Mouse (Mus musculus) hindbrain, embryonic 12.5 days (tissue): ENCODE measurements at regions not wholly inside any gene's neighbourhood (a gene's known extent, or its start where the extent isn't known, plus 50 kb on each side); places are given as distances from the start of the nearest gene placed in this dataset.
A peak's percentile ranks its signal among the peaks of the same experiment; 100 is the strongest.

Source experiments
- ATAC-seq: fragments of 200-750 bp; cut with Nextera tagmentation; 2 replicates; pipeline ENCODE4 v1.8.0; 2017; ENCODE audit warnings: moderate TSS enrichment; ENCODE audit not compliant: low FRiP score
- H3K27ac ChIP-seq: fragments of 300-500 bp; sonication (generic); 2 replicates; pipeline ENCODE4 v1.5.1; 2016; ENCODE audit warnings: mild to moderate bottlenecking
- H3K27me3 ChIP-seq: fragments of 300-500 bp; sonication (generic); 2 replicates; pipeline ENCODE4 v1.6.1; 2016; ENCODE audit warnings: mild to moderate bottlenecking
- H3K36me3 ChIP-seq: fragments of 300-500 bp; sonication (generic); 2 replicates; pipeline ENCODE4 v1.6.1; 2016; ENCODE audit warnings: mild to moderate bottlenecking
- H3K4me1 ChIP-seq: fragments of 300-500 bp; sonication (generic); 2 replicates; pipeline ENCODE4 v1.6.1; 2016
- H3K4me2 ChIP-seq: fragments of 300-500 bp; sonication (generic); replicated peaks from 2 replicates; pipeline ENCODE4 v1.6.1; 2016; ENCODE audit warnings: mild to moderate bottlenecking
- H3K4me3 ChIP-seq: fragments of 300-500 bp; sonication (generic); 2 replicates; pipeline ENCODE4 v1.5.1; 2016; ENCODE audit warnings: mild to moderate bottlenecking
- H3K9ac ChIP-seq: fragments of 300-500 bp; sonication (generic); 2 replicates; pipeline ENCODE4 v1.6.1; 2016; ENCODE audit warnings: mild to moderate bottlenecking, moderate library complexity
- H3K9me3 ChIP-seq: fragments of 300-500 bp; sonication (generic); replicated peaks from 2 replicates; pipeline ENCODE4 v1.6.1; 2016; ENCODE audit warnings: mild to moderate bottlenecking
- WGBS: fragments of 180-500 bp; shearing (Covaris S2); methylation state at CpG from one replicate; pipeline ENCODE4 v1.1.7; 2016; 5-methylcytosine and 5-hydroxymethylcytosine counted together

DNA sequence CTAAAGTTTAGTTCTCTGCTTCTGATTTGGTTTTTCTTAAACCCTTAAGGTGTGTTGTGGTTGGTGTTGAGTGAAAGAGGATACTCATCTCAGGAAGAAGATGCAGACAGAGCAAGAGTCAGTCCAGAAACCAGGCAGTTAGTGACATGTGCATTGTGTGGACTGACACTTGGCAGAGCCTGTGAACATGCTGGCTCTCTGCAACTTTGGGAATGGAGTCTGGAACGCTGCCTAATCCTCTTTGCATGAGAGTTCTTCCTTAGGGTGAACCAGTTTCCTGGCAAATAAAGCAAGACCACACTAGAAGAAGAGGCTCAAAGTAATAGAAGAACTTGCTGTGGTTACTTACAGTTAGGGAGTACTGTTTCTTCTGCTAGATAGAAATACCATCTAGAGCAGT, 441.7 kb downstream of the Ipmk start:
- Histone ChIP-seq H3K4me3 (no peak overlapping the region), H3K9me3 (no peaks in the 10 kb centered on the region), H3K27ac (no peak overlapping the region), H3K27me3 (no peaks in the 10 kb centered on the region), H3K36me3 (no peaks in the 10 kb centered on the region), H3K4me1 (no peaks in the 10 kb centered on the region), H3K4me2 (no peak overlapping the region), H3K9ac (no peak overlapping the region)
- 71% methylated on average over 1 of the region's 1 CpGs for WGBS
- no peak for ATAC-seq

DNA sequence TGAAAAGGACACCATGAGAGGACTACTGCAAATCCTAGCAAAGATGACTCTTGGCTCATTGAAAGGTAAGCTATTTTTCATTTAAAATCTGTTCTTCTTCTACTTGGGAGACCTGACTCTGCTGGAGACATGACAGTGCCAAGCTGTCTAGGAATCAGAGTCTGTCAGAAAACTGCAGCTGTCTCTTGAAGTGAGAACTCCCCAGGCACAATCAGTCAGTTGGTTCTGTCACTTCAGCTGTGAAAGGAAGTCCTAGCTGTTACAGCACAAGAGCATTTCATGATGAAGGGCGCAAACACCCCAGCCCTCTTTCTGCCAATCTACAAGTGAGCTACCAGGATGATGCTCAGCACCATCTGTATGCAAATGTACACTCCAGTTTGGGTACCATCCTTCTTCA, 442.4 kb downstream of the Ipmk start:
- Histone ChIP-seq H3K9me3 (no peaks in the 10 kb centered on the region), H3K27me3 (no peaks in the 10 kb centered on the region), H3K4me3 (no peak overlapping the region), H3K27ac (no peak overlapping the region), H3K4me1 (no peaks in the 10 kb centered on the region), H3K36me3 (no peaks in the 10 kb centered on the region), H3K4me2 (no peak overlapping the region), H3K9ac (no peak overlapping the region)
- 87% methylated on average over 1 of the region's 1 CpGs for WGBS
- no peak for ATAC-seq

DNA sequence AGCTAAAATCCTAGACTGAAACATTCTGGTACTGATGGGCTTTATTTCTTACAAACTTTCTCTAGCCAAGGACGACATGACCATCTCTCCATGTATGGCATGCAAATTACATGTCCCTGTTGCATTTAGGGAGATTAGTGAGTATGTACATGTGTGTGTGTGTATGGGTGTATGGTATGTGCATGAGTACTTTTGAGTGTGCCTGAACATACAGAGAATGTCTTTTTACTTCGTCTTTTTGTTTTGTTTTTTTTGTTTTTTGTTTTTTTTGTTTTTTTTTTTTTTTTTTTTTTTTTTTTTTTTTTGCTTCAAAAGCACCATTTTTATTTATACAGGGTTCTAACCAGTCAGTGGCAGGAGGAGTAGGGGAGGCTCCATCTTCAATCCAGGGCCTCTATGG, 451.1 kb downstream of the Ipmk start:
- H3K27me3 ChIP-seq: no peaks in the 10 kb centered on the region
- no peak overlapping the region for H3K27ac ChIP-seq
- H3K4me1 ChIP-seq: no peaks in the 10 kb centered on the region
- ATAC-seq: no peak
- no peaks in the 10 kb centered on the region for H3K36me3 ChIP-seq
- H3K9me3 ChIP-seq: no peaks in the 10 kb centered on the region
- H3K4me3 ChIP-seq: no peak overlapping the region
- WGBS: 91% methylated on average over 2 of the region's 2 CpGs
- no peak overlapping the region for H3K4me2 ChIP-seq
- H3K9ac ChIP-seq: no peak overlapping the region

DNA sequence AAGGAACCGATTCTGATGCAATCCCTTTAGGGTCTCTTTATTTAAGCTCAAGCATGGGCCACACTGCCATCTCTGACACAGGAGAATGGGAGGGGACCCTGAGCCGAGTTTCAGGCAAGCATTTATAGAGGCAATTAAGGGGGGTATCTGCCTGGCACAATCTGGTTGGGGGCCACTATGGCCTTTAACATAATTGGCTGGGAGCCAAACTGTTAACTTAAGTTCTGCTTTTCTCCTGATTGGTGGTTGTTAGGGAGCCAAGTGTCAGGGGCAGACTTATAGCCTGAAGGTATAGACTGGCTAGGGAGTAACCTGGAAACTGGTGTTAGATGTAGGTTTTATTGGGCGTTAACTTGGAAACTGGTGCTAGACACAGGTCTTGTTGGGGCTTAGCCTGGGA, 454.9 kb downstream of the Ipmk start:
- no peaks in the 10 kb centered on the region for H3K9me3 ChIP-seq
- no peak overlapping the region for H3K9ac ChIP-seq
- WGBS: 82% methylated on average over 3 of the region's 3 CpGs
- ATAC-seq: no peak
- no peak overlapping the region for H3K27ac ChIP-seq
- H3K4me2 ChIP-seq: no peak overlapping the region
- H3K36me3 ChIP-seq: no peaks in the 10 kb centered on the region
- H3K4me1 ChIP-seq: no peaks in the 10 kb centered on the region
- no peak overlapping the region for H3K4me3 ChIP-seq
- H3K27me3 ChIP-seq: no peaks in the 10 kb centered on the region

DNA sequence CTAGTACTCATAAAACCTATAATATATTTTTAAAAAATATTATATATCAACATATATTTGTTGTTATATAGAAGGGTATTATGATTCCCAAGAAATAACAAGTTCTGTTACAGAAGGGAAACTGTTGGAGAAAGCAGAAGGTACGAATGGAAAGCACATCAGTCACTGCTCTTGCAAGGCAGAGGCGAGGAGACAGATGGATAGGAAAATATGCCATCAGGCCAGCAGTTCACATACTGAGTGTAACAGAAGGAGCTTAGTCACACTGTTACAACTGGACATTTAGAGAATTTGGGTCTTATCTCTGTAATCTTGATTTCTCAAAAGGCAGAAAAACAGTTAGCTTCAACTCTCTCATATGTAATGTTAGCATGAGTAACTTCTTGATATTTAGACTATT, 485.1 kb downstream of the Ipmk start:
- 80% methylated on average over 2 of the region's 2 CpGs for WGBS
- Histone ChIP-seq H3K27ac (no peak overlapping the region), H3K36me3 (no peaks in the 10 kb centered on the region), H3K4me1 (no peaks in the 10 kb centered on the region), H3K4me3 (no peak overlapping the region), H3K9me3 (no peaks in the 10 kb centered on the region), H3K4me2 (no peak overlapping the region), H3K27me3 (no peaks in the 10 kb centered on the region), H3K9ac (no peak overlapping the region)
- ATAC-seq: no peak

DNA sequence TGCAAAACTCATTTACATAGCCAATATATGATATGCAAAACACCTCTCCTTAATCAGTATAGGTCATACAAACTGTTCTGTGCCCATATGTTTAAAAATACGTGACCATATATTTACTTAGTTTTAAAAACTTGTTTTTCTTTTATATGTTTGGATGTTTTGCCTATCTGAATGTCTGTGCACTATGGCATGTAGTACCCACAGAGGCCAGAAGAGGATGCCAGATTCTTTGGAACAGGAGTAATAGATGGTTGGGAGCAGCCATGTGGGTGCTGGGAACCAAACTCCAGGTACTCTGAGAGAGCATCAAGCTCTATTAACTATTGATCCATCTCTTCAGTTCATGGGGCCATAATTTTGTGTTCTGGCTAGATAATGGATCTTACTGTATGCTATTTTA, 487.5 kb downstream of the Ipmk start:
- no peak for ATAC-seq
- H3K36me3 ChIP-seq: no peaks in the 10 kb centered on the region
- no peaks in the 10 kb centered on the region for H3K4me1 ChIP-seq
- H3K4me2 ChIP-seq: no peak overlapping the region
- no peak overlapping the region for H3K27ac ChIP-seq
- 77% methylated on average over 1 of the region's 1 CpGs for WGBS
- H3K4me3 ChIP-seq: no peak overlapping the region
- H3K9me3 ChIP-seq: no peaks in the 10 kb centered on the region
- H3K9ac ChIP-seq: no peak overlapping the region
- H3K27me3 ChIP-seq: no peaks in the 10 kb centered on the region

DNA sequence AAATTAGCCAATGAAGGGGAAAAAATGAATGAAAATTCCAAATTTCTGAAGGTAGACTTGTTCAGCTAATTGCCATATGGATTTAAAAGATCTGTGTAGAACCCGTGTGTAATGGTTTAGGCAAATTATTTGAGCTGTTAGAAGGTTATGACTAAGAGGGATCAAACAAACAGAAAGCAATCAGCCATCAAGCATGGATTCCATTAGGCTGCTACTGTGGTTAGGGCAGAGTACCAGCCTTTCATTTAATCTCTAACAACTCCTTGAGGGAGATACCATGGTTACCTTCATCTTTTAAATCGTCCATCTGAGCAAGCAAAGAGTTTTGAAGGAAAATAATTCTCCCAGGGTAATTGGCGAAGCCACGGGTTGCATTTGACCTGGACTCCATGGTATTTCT, 509.5 kb downstream of the Ipmk start:
- WGBS: 73% methylated on average over 4 of the region's 4 CpGs
- Histone ChIP-seq H3K4me3 (no peak overlapping the region), H3K27me3 (no peaks in the 10 kb centered on the region), H3K36me3 (no peaks in the 10 kb centered on the region), H3K9me3 (no peaks in the 10 kb centered on the region), H3K4me2 (no peak overlapping the region), H3K9ac (no peak overlapping the region), H3K4me1 (peaks cover 5% of the 10 kb centered on the region; the same call in 1 of the 2 replicates), H3K27ac (no peak overlapping the region)
- no peak for ATAC-seq

DNA sequence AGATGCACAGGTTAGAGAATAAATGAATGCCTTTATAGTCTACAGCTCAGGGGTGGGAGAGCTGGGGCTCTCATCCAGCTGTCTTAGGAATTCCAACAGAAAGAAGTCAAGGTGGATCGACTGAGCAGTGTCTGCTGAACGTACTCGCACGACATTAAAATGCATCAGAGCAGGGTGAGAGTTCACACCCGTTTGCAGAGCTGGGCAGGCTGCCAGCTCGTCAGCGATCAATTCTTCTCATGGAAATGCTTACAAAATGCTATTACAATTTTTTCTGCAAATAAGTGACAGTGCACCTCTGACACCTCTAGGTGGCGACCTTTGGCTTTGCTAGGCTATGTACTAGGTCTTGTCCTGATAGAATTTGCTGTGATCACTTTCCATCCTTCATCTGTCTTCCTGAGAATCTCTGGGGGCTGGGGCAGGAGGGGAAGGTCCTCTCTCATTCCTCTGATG, 510.0 kb downstream of the Ipmk start:
- WGBS: 34% methylated on average over 8 of the region's 8 CpGs

DNA sequence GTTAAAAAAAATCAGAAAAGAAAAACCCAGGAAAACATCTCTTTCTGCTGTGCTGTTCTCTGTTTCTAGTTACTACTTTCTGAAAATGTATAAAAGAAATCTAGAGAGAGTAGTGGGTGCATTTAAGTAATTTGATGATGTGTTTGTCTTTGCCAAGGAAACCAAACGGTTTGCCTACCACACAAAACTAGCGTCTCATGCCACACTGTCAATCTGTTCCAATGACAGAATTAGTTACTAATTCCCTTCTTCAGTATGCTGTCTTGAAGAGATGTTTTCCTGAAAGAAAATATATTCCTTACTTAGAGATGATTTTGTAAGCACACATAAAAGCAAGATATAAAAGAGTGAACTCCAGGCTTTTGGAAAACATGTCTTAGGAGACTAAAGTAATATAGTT, 546.2 kb downstream of the Ipmk start:
- Histone ChIP-seq H3K27ac (no peak overlapping the region), H3K4me2 (no peak overlapping the region), H3K27me3 (no peaks in the 10 kb centered on the region), H3K9ac (no peak overlapping the region), H3K4me3 (no peak overlapping the region), H3K4me1 (no peaks in the 10 kb centered on the region), H3K9me3 (no peaks in the 10 kb centered on the region), H3K36me3 (no peaks in the 10 kb centered on the region)
- no peak for ATAC-seq
- WGBS: 83% methylated on average over 2 of the region's 2 CpGs

More for the DNA sequence above, 510.0 kb downstream of the Ipmk start:
- Histone ChIP-seq H3K27ac (no peak overlapping the region), H3K27me3 (no peaks in the 10 kb centered on the region), H3K4me1 (peaks cover 5% of the 10 kb centered on the region; the same call in 1 of the 2 replicates), H3K9ac (no peak overlapping the region), H3K36me3 (no peaks in the 10 kb centered on the region), H3K4me3 (no peak overlapping the region), H3K4me2 (0 out of 2 replicates have a peak overlapping the region, but pooled peaks have one; percentile 17), H3K9me3 (no peaks in the 10 kb centered on the region)
- ATAC-seq: peak; percentile 88

DNA sequence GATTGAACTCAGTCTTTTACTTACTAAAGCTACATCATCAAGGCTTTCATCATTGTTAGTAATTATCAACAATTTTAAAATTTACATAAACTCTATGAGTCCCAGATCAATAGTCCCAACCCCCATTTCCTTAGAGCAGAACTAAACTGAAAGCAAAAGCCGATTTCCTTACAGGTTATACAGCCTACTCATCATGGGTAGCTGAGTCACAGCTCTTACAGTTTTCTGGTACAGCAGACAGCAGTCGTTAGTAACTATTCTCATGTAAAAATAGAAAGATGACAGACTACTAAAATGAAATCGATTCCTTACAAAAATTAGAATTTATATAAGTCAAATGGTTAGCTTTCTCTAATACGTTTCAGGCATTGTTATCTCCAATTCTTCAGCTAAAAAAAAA, 557.5 kb downstream of the Ipmk start:
- ATAC-seq: no peak
- Histone ChIP-seq H3K4me3 (no peak overlapping the region), H3K9ac (no peak overlapping the region), H3K27me3 (no peaks in the 10 kb centered on the region), H3K27ac (no peak overlapping the region), H3K9me3 (no peaks in the 10 kb centered on the region), H3K4me1 (no peaks in the 10 kb centered on the region), H3K36me3 (no peaks in the 10 kb centered on the region), H3K4me2 (no peak overlapping the region)
- WGBS: 85% methylated on average over 4 of the region's 4 CpGs
